Mouse (Mus musculus): ENCODE data around the gene Terf2.
"Not testable (repeated sequence)": the region's sequence is repeated elsewhere in the genome, so short reads cannot be mapped to it uniquely, and the experiment has no call there.

The Terf2 gene

GRCm38 (mm10) chr8:107056973-107057369, 39.4 kb downstream of the Terf2 start:
- no peak for DNase-seq (ENCODE audit: low read depth)

GRCm38 (mm10) chr8:107056076-107056972, 40.0 kb downstream of the Terf2 start, which contains the start of the genes Cog8 and Nip7:
Gene Cog8, minus strand, starts transcription at chr8:107056689.
Gene Nip7, plus strand, starts transcription at chr8:107056877.
- peak; percentile 97 for DNase-seq (ENCODE audit: low read depth)

- DNase-seq (ENCODE audit: low read depth): no peak
These were observed 44.3 kb downstream of the Terf2 start for GRCm38 (mm10) chr8:107052046-107052445.

- DNase-seq (ENCODE audit: low read depth): no peak
These were observed 46.9 kb downstream of the Terf2 start for GRCm38 (mm10) chr8:107049480-107049879.

GRCm38 (mm10) chr8:107048061-107048941, 48.0 kb downstream of the Terf2 start, which contains the start of gene Pdf:
Gene Pdf, minus strand, starts transcription at chr8:107048614.
- no peak for DNase-seq (ENCODE audit: low read depth)

- DNase-seq (ENCODE audit: low read depth): no peak
These were observed 49.4 kb downstream of the Terf2 start for GRCm38 (mm10) chr8:107046976-107047375.

- no peak for DNase-seq (ENCODE audit: low read depth)
These were observed 50.9 kb downstream of the Terf2 start for GRCm38 (mm10) chr8:107045478-107045877.

- no peak for DNase-seq (ENCODE audit: low read depth)
These were observed 55.7 kb downstream of the Terf2 start for GRCm38 (mm10) chr8:107040632-107041031.

- DNase-seq (ENCODE audit: low read depth): no peak
These were observed 59.7 kb downstream of the Terf2 start for GRCm38 (mm10) chr8:107036626-107037025.

- no peak for DNase-seq (ENCODE audit: low read depth)
These were observed 60.7 kb downstream of the Terf2 start for GRCm38 (mm10) chr8:107035641-107036040.

- DNase-seq (ENCODE audit: low read depth): not testable (repeated sequence)
These were observed 62.7 kb downstream of the Terf2 start for GRCm38 (mm10) chr8:107033609-107034008.

- DNase-seq (ENCODE audit: low read depth): no peak
These were observed 64.7 kb downstream of the Terf2 start for GRCm38 (mm10) chr8:107031577-107032090.

GRCm38 (mm10) chr8:107030650-107031576, 65.4 kb downstream of the Terf2 start, which contains the start of gene Vps4a:
Gene Vps4a, plus strand, starts transcription at chr8:107031222.
- DNase-seq (ENCODE audit: low read depth): peak; percentile 67

- no peak for DNase-seq (ENCODE audit: low read depth)
These were observed 66.3 kb downstream of the Terf2 start for GRCm38 (mm10) chr8:107030058-107030457.

- no peak for DNase-seq (ENCODE audit: low read depth)
These were observed 67.0 kb downstream of the Terf2 start for GRCm38 (mm10) chr8:107029310-107029709.

GRCm38 (mm10) chr8:107023479-107023878, 72.9 kb downstream of the Terf2 start:
- no peak for DNase-seq (ENCODE audit: low read depth)

All from fibroblast of lung, adult 2 months (primary cell).